Mouse (Mus musculus): Measurements from ENCODE around the gene Shmt1.
A peak's percentile ranks its signal among the peaks of the same experiment; 100 is the strongest.

The Shmt1 gene

GRCm38 (mm10) chr11:60796342-60796741 lies 15.2 kb downstream of the Shmt1 start:
- no peak for DNase-seq (ENCODE audit: low spot score in 2 of 2)

GRCm38 (mm10) chr11:60790472-60790871 lies 21.0 kb downstream of the Shmt1 start:
- no peak for DNase-seq (ENCODE audit: low spot score in 2 of 2)

GRCm38 (mm10) chr11:60787595-60787994 lies 23.9 kb downstream of the Shmt1 start:
- peak in 1 of 2 experiments; percentile 28 for DNase-seq (ENCODE audit: low spot score in 2 of 2)

GRCm38 (mm10) chr11:60784179-60784922 lies 27.2 kb downstream of the Shmt1 start:
- DNase-seq (ENCODE audit: low spot score in 2 of 2) = no peak

GRCm38 (mm10) chr11:60779673-60780189 lies 31.8 kb downstream of the Shmt1 start:
- DNase-seq (ENCODE audit: low spot score in 2 of 2) = no peak

GRCm38 (mm10) chr11:60777801-60778370 lies 33.6 kb downstream of the Shmt1 start:
- DNase-seq (ENCODE audit: low spot score in 2 of 2) = no peak

- peak; percentile 82 for DNase-seq (ENCODE audit: low spot score in 2 of 2)
Measured at GRCm38 (mm10) chr11:60776829-60777740, 34.4 kb downstream of the Shmt1 start, which contains the start of the genes Top3a and Smcr8. Gene Top3a (minus strand): TSS chr11:60777365. Gene Smcr8 (plus strand): TSS chr11:60777524.

GRCm38 (mm10) chr11:60776107-60776828 lies 35.2 kb downstream of the Shmt1 start:
- no peak for DNase-seq (ENCODE audit: low spot score in 2 of 2)

GRCm38 (mm10) chr11:60775578-60775977 lies 35.9 kb downstream of the Shmt1 start:
- DNase-seq (ENCODE audit: low spot score in 2 of 2) = no peak

GRCm38 (mm10) chr11:60774841-60775240 lies 36.7 kb downstream of the Shmt1 start:
- no peak for DNase-seq (ENCODE audit: low spot score in 2 of 2)

GRCm38 (mm10) chr11:60774158-60774689 lies 37.3 kb downstream of the Shmt1 start:
- no peak for DNase-seq (ENCODE audit: low spot score in 2 of 2)

- no peak for DNase-seq (ENCODE audit: low spot score in 2 of 2)
Measured at GRCm38 (mm10) chr11:60772161-60772560, 39.4 kb downstream of the Shmt1 start.

- no peak for DNase-seq (ENCODE audit: low spot score in 2 of 2)
Measured at GRCm38 (mm10) chr11:60770776-60771175, 40.7 kb downstream of the Shmt1 start.

- no peak for DNase-seq (ENCODE audit: low spot score in 2 of 2)
Measured at GRCm38 (mm10) chr11:60769322-60769721, 42.2 kb downstream of the Shmt1 start.

- no peak for DNase-seq (ENCODE audit: low spot score in 2 of 2)
Measured at GRCm38 (mm10) chr11:60766969-60767368, 44.5 kb downstream of the Shmt1 start.

GRCm38 (mm10) chr11:60761681-60762080 lies 49.8 kb downstream of the Shmt1 start:
- DNase-seq (ENCODE audit: low spot score in 2 of 2) = no peak

GRCm38 (mm10) chr11:60755570-60755969 lies 55.9 kb downstream of the Shmt1 start:
- DNase-seq (ENCODE audit: low spot score in 2 of 2) = no peak

GRCm38 (mm10) chr11:60740321-60740720 lies 71.2 kb downstream of the Shmt1 start:
- no peak for DNase-seq (ENCODE audit: low spot score in 2 of 2)
